Mouse (Mus musculus) hindbrain, embryonic 15.5 days (tissue): Measurements from ENCODE around the gene Ephx1. TPM values are rescaled to one million over a fixed set of nuclear protein-coding genes. Genes with fewer than 3 reads are reported as not detected.
"Not testable (repeated sequence)": the region's sequence is repeated elsewhere in the genome, so short reads cannot be mapped to it uniquely, and the experiment has no call there.

Source experiments
- ATAC-seq: fragments of 200-750 bp; cut with Nextera tagmentation; 2 replicates; pipeline ENCODE4 v1.8.0; 2017; ENCODE audit warnings: low read depth, moderate number of reproducible peaks, moderate TSS enrichment; ENCODE audit not compliant: low FRiP score
- H3K27ac ChIP-seq: fragments of 300-500 bp; sonication (generic); replicated peaks from 2 replicates; pipeline ENCODE4 v1.5.1; 2015; ENCODE audit warnings: mild to moderate bottlenecking, inconsistent platforms
- H3K27me3 ChIP-seq: fragments of 300-500 bp; sonication (generic); 2 replicates; pipeline ENCODE4 v1.6.1; 2015; ENCODE audit warnings: control low read depth, inconsistent platforms
- H3K36me3 ChIP-seq: fragments of 300-500 bp; sonication (generic); 2 replicates; pipeline ENCODE4 v1.6.1; 2015; ENCODE audit warnings: control low read depth, inconsistent platforms
- H3K4me1 ChIP-seq: fragments of 300-500 bp; sonication (generic); replicated peaks from 2 replicates; pipeline ENCODE4 v1.6.1; 2015; ENCODE audit warnings: control low read depth, inconsistent platforms
- H3K4me2 ChIP-seq: fragments of 300-500 bp; sonication (generic); 2 replicates; pipeline ENCODE4 v1.6.1; 2015; ENCODE audit warnings: moderate library complexity, mild to moderate bottlenecking, inconsistent platforms
- H3K4me3 ChIP-seq: fragments of 300-500 bp; sonication (generic); 2 replicates; pipeline ENCODE4 v1.5.1; 2015; ENCODE audit warnings: mild to moderate bottlenecking, inconsistent platforms
- H3K9ac ChIP-seq: fragments of 300-500 bp; sonication (generic); 2 replicates; pipeline ENCODE4 v1.6.1; 2015; ENCODE audit warnings: inconsistent platforms
- H3K9me3 ChIP-seq: fragments of 300-500 bp; sonication (generic); 2 replicates; pipeline ENCODE4 v1.6.1; 2016; ENCODE audit warnings: control low read depth, inconsistent platforms
- WGBS: fragments of 180-500 bp; shearing (Covaris S2); methylation state at CpG from one replicate; pipeline ENCODE4 v1.1.7; 2015; 5-methylcytosine and 5-hydroxymethylcytosine counted together
- polyA plus RNA-seq: library from polyadenylated mRNA; unstranded; fragments of >200 nt; fragmentation: Nextera tagmentation; extraction: Ambion mirVana; gene quantifications from 2 replicates; pipeline ENCODE4 v1.2.1, GENCODE M21; 2015

The Ephx1 gene
- polyA plus RNA-seq, 1 experiment from 2014 or later = 8.3 TPM

DNA sequence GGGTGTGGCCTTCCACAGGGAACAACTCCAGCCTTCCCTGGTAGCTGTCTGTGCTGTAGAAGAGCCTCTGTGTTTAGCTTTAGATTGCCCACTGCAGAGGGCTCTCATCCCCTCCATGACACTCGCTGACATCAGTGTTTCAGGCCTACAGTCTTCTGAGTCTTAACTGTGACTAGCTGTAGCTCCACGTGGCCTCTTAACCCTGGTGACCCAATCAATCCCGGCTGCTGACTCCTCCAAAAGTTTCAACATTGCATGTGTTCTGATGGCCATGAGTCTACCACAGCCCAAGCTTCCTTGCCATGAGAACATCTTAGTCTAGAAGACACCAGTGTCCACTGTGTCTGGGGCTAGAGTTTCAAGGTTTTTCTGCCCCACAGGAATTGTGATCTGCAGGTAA lies 30.0 kb downstream of the Ephx1 start:
- ATAC-seq = no peak
- Histone ChIP-seq H3K9ac (no peak overlapping the region), H3K36me3 (no peaks in the 10 kb centered on the region), H3K4me2 (no peak overlapping the region), H3K27me3 (no peaks in the 10 kb centered on the region), H3K27ac (no peak overlapping the region), H3K4me3 (no peak overlapping the region), H3K4me1 (no peaks in the 10 kb centered on the region), H3K9me3 (no peaks in the 10 kb centered on the region)
- WGBS = 74% methylated on average over 3 of the region's 3 CpGs

DNA sequence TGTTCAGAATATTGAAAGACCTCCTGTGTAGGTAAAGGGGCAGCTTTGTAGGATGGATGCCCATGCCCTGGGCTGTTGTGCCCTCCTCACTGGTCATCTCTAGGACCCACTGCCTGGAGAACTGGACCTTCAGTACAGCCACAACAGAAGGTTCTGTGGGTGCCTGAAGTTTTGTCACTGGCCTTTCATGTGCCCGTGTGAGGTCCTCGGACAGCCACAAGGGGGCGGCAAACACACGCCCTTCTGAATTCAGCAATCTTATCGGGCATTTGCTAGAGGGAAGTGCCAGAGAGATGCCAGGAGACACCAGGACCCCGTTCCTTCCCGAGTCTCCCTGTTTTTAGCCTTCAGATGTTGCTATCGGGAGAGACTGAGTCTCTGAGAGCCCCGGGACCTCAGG lies 32.9 kb downstream of the Ephx1 start:
- Histone ChIP-seq H3K9ac (no peak overlapping the region), H3K27me3 (no peaks in the 10 kb centered on the region), H3K36me3 (no peaks in the 10 kb centered on the region), H3K4me1 (no peaks in the 10 kb centered on the region), H3K9me3 (no peaks in the 10 kb centered on the region), H3K4me2 (peak overlapping the region; percentile 29; the same call in 1 of the 2 replicates), H3K27ac (no peak overlapping the region), H3K4me3 (no peak overlapping the region)
- under 1% methylated on average over 9 of the region's 9 CpGs for WGBS
- peak; percentile 45; the same call in 1 of the 2 replicates for ATAC-seq

- Histone ChIP-seq H3K27me3 (no peaks in the 10 kb centered on the region), H3K4me1 (no peaks in the 10 kb centered on the region), H3K9me3 (no peaks in the 10 kb centered on the region), H3K4me3 (no peak overlapping the region), H3K9ac (no peak overlapping the region), H3K36me3 (no peaks in the 10 kb centered on the region), H3K4me2 (no peak overlapping the region), H3K27ac (no peak overlapping the region)
- ATAC-seq = no peak
- 94% methylated on average over 8 of the region's 8 CpGs for WGBS
Observed at GRCm38 (mm10) chr1:180986701-180987100, 34.0 kb downstream of the Ephx1 start.

- not testable (repeated sequence) for H3K9ac ChIP-seq, H3K4me2 ChIP-seq, H3K4me3 ChIP-seq, ATAC-seq, H3K27me3 ChIP-seq, H3K4me1 ChIP-seq, H3K36me3 ChIP-seq, H3K27ac ChIP-seq, H3K9me3 ChIP-seq
- WGBS = 80% methylated on average over 7 of the region's 7 CpGs
Observed at GRCm38 (mm10) chr1:180981298-180982046, 39.2 kb downstream of the Ephx1 start.

GRCm38 (mm10) chr1:180980464-180980863 lies 40.2 kb downstream of the Ephx1 start:
- ATAC-seq = no peak
- no peak overlapping the region for H3K27ac ChIP-seq
- H3K9me3 ChIP-seq = no peaks in the 10 kb centered on the region
- no peak overlapping the region for H3K4me3 ChIP-seq
- H3K4me2 ChIP-seq = no peak overlapping the region
- no peak overlapping the region for H3K9ac ChIP-seq
- no peaks in the 10 kb centered on the region for H3K36me3 ChIP-seq
- H3K27me3 ChIP-seq = no peaks in the 10 kb centered on the region
- 65% methylated on average over 2 of the region's 2 CpGs for WGBS
- H3K4me1 ChIP-seq = no peaks in the 10 kb centered on the region

DNA sequence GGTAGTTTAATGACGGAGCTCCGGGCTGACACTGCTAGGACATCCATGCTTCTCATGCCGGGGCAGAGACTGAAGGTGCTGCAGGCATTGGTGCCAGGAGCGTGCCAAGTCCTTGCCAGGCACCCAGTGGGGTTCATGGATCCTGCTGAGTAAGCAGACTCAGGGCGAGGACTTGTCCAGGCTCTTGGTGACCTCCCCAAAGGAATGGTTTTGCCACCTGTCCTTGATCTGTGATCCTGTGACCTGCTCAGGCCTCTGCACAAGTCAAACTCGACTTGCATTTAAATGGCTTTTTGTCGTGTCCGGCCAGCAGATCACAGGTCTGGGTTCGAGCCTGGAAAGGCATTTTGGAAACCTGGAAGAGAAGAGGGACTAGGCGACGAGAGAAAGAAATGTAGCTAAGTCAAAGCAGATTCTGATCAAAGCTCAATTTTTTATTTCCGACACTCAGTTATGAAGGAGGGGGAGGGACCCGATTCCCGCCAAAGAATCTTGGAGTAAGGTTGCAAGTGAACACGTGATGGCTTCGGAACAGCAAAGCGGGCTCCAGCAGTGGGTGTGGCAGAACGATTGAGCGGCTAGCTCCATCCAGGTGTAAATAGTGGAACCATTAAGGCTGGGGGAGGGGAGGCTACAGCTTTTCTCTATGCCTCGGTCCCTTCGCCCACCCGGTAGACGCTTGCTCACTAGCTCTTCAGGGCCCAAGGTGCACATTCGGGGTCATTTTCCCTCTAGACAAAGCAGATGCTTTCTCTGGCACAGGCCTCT lies 41.0 kb downstream of the Ephx1 start:
- WGBS = 87% methylated on average over 24 of the region's 24 CpGs
- Histone ChIP-seq H3K4me1 (no peaks in the 10 kb centered on the region), H3K36me3 (no peaks in the 10 kb centered on the region), H3K27me3 (no peaks in the 10 kb centered on the region), H3K4me2 (no peak overlapping the region), H3K9ac (no peak overlapping the region), H3K4me3 (no peak overlapping the region), H3K27ac (no peak overlapping the region), H3K9me3 (no peaks in the 10 kb centered on the region)
- no peak for ATAC-seq

- no peak overlapping the region for H3K4me2 ChIP-seq
- WGBS = 62% methylated on average over 4 of the region's 4 CpGs
- no peak overlapping the region for H3K9ac ChIP-seq
- no peak overlapping the region for H3K4me3 ChIP-seq
- no peaks in the 10 kb centered on the region for H3K36me3 ChIP-seq
- ATAC-seq = no peak
- H3K27ac ChIP-seq = no peak overlapping the region
- H3K4me1 ChIP-seq = no peaks in the 10 kb centered on the region
- H3K9me3 ChIP-seq = no peaks in the 10 kb centered on the region
- no peaks in the 10 kb centered on the region for H3K27me3 ChIP-seq
Observed at GRCm38 (mm10) chr1:180976110-180976679, 44.5 kb downstream of the Ephx1 start.

DNA sequence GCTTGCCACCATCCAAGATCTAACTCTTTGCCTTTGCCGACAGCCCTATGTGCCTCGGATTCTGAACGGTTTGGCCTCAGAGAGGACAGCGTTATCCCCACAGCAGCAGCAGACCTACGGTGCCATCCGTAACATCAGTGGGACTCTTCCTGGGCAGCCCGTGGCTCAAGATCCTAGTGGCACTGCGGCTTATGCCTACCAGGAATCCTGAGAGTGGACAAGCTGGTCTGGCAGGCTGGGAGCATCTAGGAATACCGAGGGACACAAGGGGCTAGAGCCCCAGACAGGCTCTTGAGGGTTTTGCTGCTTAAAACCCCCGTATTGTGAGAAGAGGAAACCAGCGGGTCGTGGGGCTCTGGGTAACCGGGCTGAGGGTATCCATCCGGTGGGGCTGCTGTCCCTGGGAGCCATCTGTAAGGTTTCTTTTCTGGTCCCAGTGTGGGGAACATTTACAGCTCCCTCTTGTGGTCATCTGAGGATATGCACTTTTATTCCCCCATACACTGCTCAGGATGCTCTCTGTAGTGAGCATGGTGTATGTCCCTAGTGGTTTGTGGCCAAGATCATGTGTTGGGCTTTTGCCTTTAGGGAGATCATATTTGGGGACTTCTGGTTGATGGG lies 46.5 kb downstream of the Ephx1 start:
- 65% methylated on average over 14 of the region's 14 CpGs for WGBS
- Histone ChIP-seq H3K9me3 (no peaks in the 10 kb centered on the region), H3K9ac (no peak overlapping the region), H3K4me1 (no peaks in the 10 kb centered on the region), H3K36me3 (no peaks in the 10 kb centered on the region), H3K27me3 (no peaks in the 10 kb centered on the region), H3K4me3 (no peak overlapping the region), H3K4me2 (no peak overlapping the region), H3K27ac (no peak overlapping the region)
- 0 out of 2 replicates have a peak, but pooled peaks have one; percentile 45 for ATAC-seq

- WGBS = 51% methylated on average over 10 of the region's 11 CpGs
Observed at GRCm38 (mm10) chr1:180972941-180973340, 47.8 kb downstream of the Ephx1 start.

DNA sequence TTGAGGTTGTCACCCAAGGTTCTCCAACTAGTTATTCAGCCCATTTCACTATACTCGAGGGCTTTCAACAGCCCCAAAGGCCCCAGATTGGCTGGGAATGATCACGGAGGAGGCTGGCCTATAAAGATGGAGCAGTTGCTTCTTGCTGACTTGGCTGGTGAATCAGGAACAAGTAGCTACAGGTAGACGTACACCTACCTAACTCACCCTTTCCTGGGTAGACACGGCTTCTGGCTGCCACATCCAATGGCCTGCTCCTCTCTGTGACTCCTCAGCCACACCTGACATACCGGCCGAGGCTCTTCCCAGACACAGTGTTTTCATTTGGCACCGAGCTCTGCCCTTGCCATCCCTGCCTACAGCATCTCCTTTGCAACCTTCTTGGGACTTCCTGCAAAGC lies 53.4 kb downstream of the Ephx1 start:
- H3K4me3 ChIP-seq = no peak overlapping the region
- H3K4me2 ChIP-seq = no peak overlapping the region
- H3K27ac ChIP-seq = no peak overlapping the region
- no peaks in the 10 kb centered on the region for H3K36me3 ChIP-seq
- no peaks in the 10 kb centered on the region for H3K4me1 ChIP-seq
- H3K9me3 ChIP-seq = no peaks in the 10 kb centered on the region
- no peaks in the 10 kb centered on the region for H3K27me3 ChIP-seq
- no peak overlapping the region for H3K9ac ChIP-seq
- WGBS = 87% methylated on average over 7 of the region's 7 CpGs
- ATAC-seq = no peak

More at GRCm38 (mm10) chr1:180972941-180973340, 47.8 kb downstream of the Ephx1 start:
- Histone ChIP-seq H3K27me3 (no peaks in the 10 kb centered on the region), H3K9ac (no peak overlapping the region), H3K4me3 (no peak overlapping the region), H3K36me3 (no peaks in the 10 kb centered on the region), H3K4me1 (no peaks in the 10 kb centered on the region), H3K27ac (no peak overlapping the region), H3K4me2 (no peak overlapping the region), H3K9me3 (no peaks in the 10 kb centered on the region)
- no peak for ATAC-seq

DNA sequence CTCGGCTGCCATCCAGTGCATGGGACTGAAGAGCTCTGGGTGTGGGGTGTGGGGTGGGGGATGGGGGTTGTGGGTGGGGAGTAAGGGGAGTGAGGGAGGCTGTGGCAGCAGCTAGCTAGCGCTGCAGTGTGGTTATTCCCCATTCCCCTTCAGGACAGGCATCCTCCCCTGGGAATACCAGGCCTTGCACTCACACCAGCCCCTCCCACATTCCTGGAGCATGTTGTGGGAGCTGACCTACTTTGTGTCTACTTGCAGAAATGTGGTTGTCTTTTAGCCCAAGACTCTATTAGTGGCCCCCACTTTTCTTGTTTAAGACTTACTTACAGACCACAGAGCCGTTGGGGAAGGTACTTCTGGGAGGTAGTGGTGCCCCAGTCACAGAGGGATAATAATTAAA lies 54.2 kb downstream of the Ephx1 start:
- Histone ChIP-seq H3K4me1 (no peaks in the 10 kb centered on the region), H3K9me3 (no peaks in the 10 kb centered on the region), H3K9ac (no peak overlapping the region), H3K36me3 (no peaks in the 10 kb centered on the region), H3K27me3 (no peaks in the 10 kb centered on the region), H3K27ac (no peak overlapping the region), H3K4me3 (no peak overlapping the region), H3K4me2 (no peak overlapping the region)
- 65% methylated on average over 3 of the region's 3 CpGs for WGBS
- ATAC-seq = no peak

- H3K36me3 ChIP-seq = no peaks in the 10 kb centered on the region
- H3K9me3 ChIP-seq = no peaks in the 10 kb centered on the region
- H3K9ac ChIP-seq = no peak overlapping the region
- 92% methylated on average over 3 of the region's 3 CpGs for WGBS
- H3K4me3 ChIP-seq = no peak overlapping the region
- H3K4me2 ChIP-seq = no peak overlapping the region
- H3K4me1 ChIP-seq = no peaks in the 10 kb centered on the region
- H3K27ac ChIP-seq = no peak overlapping the region
- H3K27me3 ChIP-seq = no peaks in the 10 kb centered on the region
- no peak for ATAC-seq
Observed at GRCm38 (mm10) chr1:180965786-180966185, 54.9 kb downstream of the Ephx1 start.
